Mouse (Mus musculus) hematopoietic stem cell, adult 5-6 weeks (primary cell): ENCODE measurements around the gene Prkn. TPM values are rescaled to one million over a fixed set of nuclear protein-coding genes. Genes with fewer than 3 reads are reported as not detected.

Experiments used
- ATAC-seq, 2 experiments: fragments of 125-278 bp in 1 of 2; replicated peaks in 1 of 2; 2 replicates each; pipeline ENCODE4 v1.8.0; 2016 to 2017; ENCODE audit warnings: inconsistent platforms in 2 of 2, mild to moderate bottlenecking in 2 of 2, moderate number of reproducible peaks in 2 of 2, low read depth in 1 of 2, moderate TSS enrichment in 1 of 2; ENCODE audit not compliant: low FRiP score in 2 of 2, poor library complexity in 2 of 2, severe bottlenecking in 2 of 2, insufficient read depth in 1 of 2, low TSS enrichment in 1 of 2
- total RNA-seq: library from RNA; stranded (forward); fragments of 172-1452, 232-1000 nt; gene quantifications from 2 replicates; pipeline ENCODE4 v1.2.3, GENCODE M21; 2017

Prkn gene
- total RNA-seq, 1 experiment from 2014 or later: 5.0 TPM

GRCm38 (mm10) chr17:11314163-11314562 is 474.0 kb downstream of the Prkn start:
- no peak for ATAC-seq

GRCm38 (mm10) chr17:11315675-11316074 is 475.5 kb downstream of the Prkn start:
- ATAC-seq: no peak

GRCm38 (mm10) chr17:11318946-11319345 is 478.8 kb downstream of the Prkn start:
- ATAC-seq: no peak

- ATAC-seq: no peak
Observed at GRCm38 (mm10) chr17:11319666-11320360, 479.6 kb downstream of the Prkn start.

GRCm38 (mm10) chr17:11332081-11332480 is 491.9 kb downstream of the Prkn start:
- ATAC-seq: no peak

GRCm38 (mm10) chr17:11333741-11334140 is 493.6 kb downstream of the Prkn start:
- no peak for ATAC-seq

GRCm38 (mm10) chr17:11336156-11336555 is 496.0 kb downstream of the Prkn start:
- no peak for ATAC-seq

- ATAC-seq: no peak
Observed at GRCm38 (mm10) chr17:11340368-11340767, 500.2 kb downstream of the Prkn start.

- ATAC-seq: no peak
Observed at GRCm38 (mm10) chr17:11346310-11346709, 506.1 kb downstream of the Prkn start.

GRCm38 (mm10) chr17:11352778-11353552 is 512.8 kb downstream of the Prkn start:
- ATAC-seq: no peak

- no peak for ATAC-seq
Observed at GRCm38 (mm10) chr17:11353553-11353945, 513.4 kb downstream of the Prkn start.

- ATAC-seq: no peak
Observed at GRCm38 (mm10) chr17:11354348-11354747, 514.2 kb downstream of the Prkn start.

- ATAC-seq: no peak
Observed at GRCm38 (mm10) chr17:11375461-11375860, 535.3 kb downstream of the Prkn start.

- ATAC-seq: no peak
Observed at GRCm38 (mm10) chr17:11383364-11383962, 543.3 kb downstream of the Prkn start.

GRCm38 (mm10) chr17:11385246-11385645 is 545.1 kb downstream of the Prkn start:
- no peak for ATAC-seq

GRCm38 (mm10) chr17:11392622-11393294 is 552.6 kb downstream of the Prkn start:
- no peak for ATAC-seq

- ATAC-seq: no peak
Observed at GRCm38 (mm10) chr17:11394607-11395006, 554.4 kb downstream of the Prkn start.

- no peak for ATAC-seq
Observed at GRCm38 (mm10) chr17:11397678-11398077, 557.5 kb downstream of the Prkn start.
